Mouse (Mus musculus): Measurements from ENCODE around the gene Camk1d. TPM values are rescaled to one million over a fixed set of nuclear protein-coding genes. Genes with fewer than 3 reads are reported as not detected.

Camk1d gene
- total RNA-seq, 1 experiment, result 12.5 TPM

GRCm38 (mm10) chr2:5316763-5317162, 397.6 kb downstream of the Camk1d start:
- TF ChIP-seq ZNF384 (IDR thresholded peaks at IDR 0.05; ENCODE audit: low read depth, low read length), result no peak
- no peak for TF ChIP-seq MAFK (IDR thresholded peaks at IDR 0.05; ENCODE audit: insufficient read depth, low read depth, low read length)
- no peak for TF ChIP-seq HCFC1 (IDR thresholded peaks at IDR 0.05; ENCODE audit: borderline replicate concordance, insufficient read depth, low read length)
- TF ChIP-seq ZC3H11A (IDR thresholded peaks at IDR 0.05; ENCODE audit: borderline replicate concordance, low read depth, low read length), result no peak
- TF ChIP-seq CHD2 (IDR thresholded peaks at IDR 0.05; ENCODE audit: low read depth, low read length), result no peak
- no peaks in the 10 kb centered on the region for H3K4me1 ChIP-seq (ENCODE audit: control insufficient read depth in 2 of 2, insufficient read depth in 2 of 2, low read length in 2 of 2, poor library complexity in 1 of 2)
- H3K4me3 ChIP-seq (ENCODE audit: insufficient read depth in 1 of 2, low read depth in 1 of 2, low read length in 2 of 2, poor library complexity in 1 of 2, severe bottlenecking in 1 of 2), result no peak overlapping the region
- in situ Hi-C loops (cut with MboI; ENCODE audit: low sequenced_read_pairs in 2 of 2, unreplicated experiment in 2 of 2), result no loop called here
- H3K36me3 ChIP-seq (ENCODE audit: control insufficient read depth, insufficient read depth, low read length, poor library complexity, severe bottlenecking), result no peaks in the 10 kb centered on the region
- H3K9me3 ChIP-seq (ENCODE audit: control insufficient read depth, insufficient read depth, low read depth, low read length), result no peaks in the 10 kb centered on the region
- no peak for DNase-seq (ENCODE audit: low read depth, low spot score)
- H3K27ac ChIP-seq (ENCODE audit: insufficient read depth, low read depth, low read length, poor library complexity, severe bottlenecking), result no peak overlapping the region
- H3K9ac ChIP-seq (ENCODE audit: insufficient read depth, low read depth, low read length, poor library complexity, severe bottlenecking), result no peak overlapping the region

- H3K4me3 ChIP-seq (ENCODE audit: insufficient read depth in 1 of 2, low read depth in 1 of 2, low read length in 2 of 2, poor library complexity in 1 of 2, severe bottlenecking in 1 of 2), result no peak overlapping the region
- in situ Hi-C loops (cut with MboI; ENCODE audit: low sequenced_read_pairs in 2 of 2, unreplicated experiment in 2 of 2), result no loop called here
- TF ChIP-seq ZNF384 (IDR thresholded peaks at IDR 0.05; ENCODE audit: low read depth, low read length), result no peak
- TF ChIP-seq ZC3H11A (IDR thresholded peaks at IDR 0.05; ENCODE audit: borderline replicate concordance, low read depth, low read length), result no peak
- no peak for TF ChIP-seq HCFC1 (IDR thresholded peaks at IDR 0.05; ENCODE audit: borderline replicate concordance, insufficient read depth, low read length)
- no peak for TF ChIP-seq MAFK (IDR thresholded peaks at IDR 0.05; ENCODE audit: insufficient read depth, low read depth, low read length)
- TF ChIP-seq CHD2 (IDR thresholded peaks at IDR 0.05; ENCODE audit: low read depth, low read length), result no peak
- H3K27ac ChIP-seq (ENCODE audit: insufficient read depth, low read depth, low read length, poor library complexity, severe bottlenecking), result no peak overlapping the region
- no peaks in the 10 kb centered on the region for H3K4me1 ChIP-seq (ENCODE audit: control insufficient read depth in 2 of 2, insufficient read depth in 2 of 2, low read length in 2 of 2, poor library complexity in 1 of 2)
- no peak for DNase-seq (ENCODE audit: low read depth, low spot score)
- no peak overlapping the region for H3K9ac ChIP-seq (ENCODE audit: insufficient read depth, low read depth, low read length, poor library complexity, severe bottlenecking)
- no peaks in the 10 kb centered on the region for H3K9me3 ChIP-seq (ENCODE audit: control insufficient read depth, insufficient read depth, low read depth, low read length)
- H3K36me3 ChIP-seq (ENCODE audit: control insufficient read depth, insufficient read depth, low read length, poor library complexity, severe bottlenecking), result no peaks in the 10 kb centered on the region
Measured at GRCm38 (mm10) chr2:5316217-5316616, 398.1 kb downstream of the Camk1d start.

GRCm38 (mm10) chr2:5315291-5315828, 399.0 kb downstream of the Camk1d start:
- H3K4me1 ChIP-seq (ENCODE audit: control insufficient read depth in 2 of 2, insufficient read depth in 2 of 2, low read length in 2 of 2, poor library complexity in 1 of 2), result no peaks in the 10 kb centered on the region
- TF ChIP-seq ZC3H11A (IDR thresholded peaks at IDR 0.05; ENCODE audit: borderline replicate concordance, low read depth, low read length), result no peak
- no peak for TF ChIP-seq MAFK (IDR thresholded peaks at IDR 0.05; ENCODE audit: insufficient read depth, low read depth, low read length)
- TF ChIP-seq CHD2 (IDR thresholded peaks at IDR 0.05; ENCODE audit: low read depth, low read length), result no peak
- no peak for TF ChIP-seq HCFC1 (IDR thresholded peaks at IDR 0.05; ENCODE audit: borderline replicate concordance, insufficient read depth, low read length)
- no peak for TF ChIP-seq ZNF384 (IDR thresholded peaks at IDR 0.05; ENCODE audit: low read depth, low read length)
- no peak overlapping the region for H3K9ac ChIP-seq (ENCODE audit: insufficient read depth, low read depth, low read length, poor library complexity, severe bottlenecking)
- no peak for DNase-seq (ENCODE audit: low read depth, low spot score)
- in situ Hi-C loops (cut with MboI; ENCODE audit: low sequenced_read_pairs in 2 of 2, unreplicated experiment in 2 of 2), result no loop called here
- no peak overlapping the region for H3K27ac ChIP-seq (ENCODE audit: insufficient read depth, low read depth, low read length, poor library complexity, severe bottlenecking)
- no peaks in the 10 kb centered on the region for H3K9me3 ChIP-seq (ENCODE audit: control insufficient read depth, insufficient read depth, low read depth, low read length)
- H3K36me3 ChIP-seq (ENCODE audit: control insufficient read depth, insufficient read depth, low read length, poor library complexity, severe bottlenecking), result no peaks in the 10 kb centered on the region
- H3K4me3 ChIP-seq (ENCODE audit: insufficient read depth in 1 of 2, low read depth in 1 of 2, low read length in 2 of 2, poor library complexity in 1 of 2, severe bottlenecking in 1 of 2), result no peak overlapping the region

DNA sequence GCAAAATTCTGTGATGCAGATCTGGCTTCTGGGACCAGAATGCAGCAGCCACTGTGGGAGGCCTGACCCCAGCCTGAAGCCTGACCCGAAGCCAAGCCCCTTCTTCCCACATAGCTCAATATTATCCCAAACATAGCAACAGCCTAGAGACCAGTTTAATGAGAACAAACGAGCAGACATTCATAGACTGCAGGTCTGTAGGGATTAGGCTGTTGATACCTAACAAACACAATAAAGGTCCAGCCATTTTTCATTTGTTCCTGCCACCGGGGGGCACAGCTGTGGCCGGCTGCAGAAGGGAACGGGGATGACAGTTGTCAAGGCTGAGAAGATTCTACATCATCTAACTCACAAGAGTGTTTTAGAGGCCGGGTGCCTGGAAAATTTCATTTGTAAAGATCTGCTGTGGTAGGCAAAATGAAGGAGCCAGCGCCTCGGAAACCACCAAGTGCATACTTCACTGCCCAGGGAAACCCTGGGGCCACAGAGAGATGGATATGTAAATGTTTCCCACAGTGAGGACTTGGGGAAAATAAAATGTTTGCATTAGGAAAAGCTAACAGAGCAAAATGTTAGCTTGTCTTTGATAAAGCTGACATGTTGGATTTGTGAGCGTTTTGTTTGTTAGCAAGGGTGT, 399.7 kb downstream of the Camk1d start:
- H3K36me3 ChIP-seq (ENCODE audit: control insufficient read depth, insufficient read depth, low read length, poor library complexity, severe bottlenecking), result no peaks in the 10 kb centered on the region; the same call in 1 of the 2 replicates
- H3K9ac ChIP-seq (ENCODE audit: insufficient read depth, low read depth, low read length, poor library complexity, severe bottlenecking), result no peak overlapping the region
- TF ChIP-seq MAFK (IDR thresholded peaks at IDR 0.05; ENCODE audit: insufficient read depth, low read depth, low read length) (no peak), ZC3H11A (IDR thresholded peaks at IDR 0.05; ENCODE audit: borderline replicate concordance, low read depth, low read length) (no peak), HCFC1 (IDR thresholded peaks at IDR 0.05; ENCODE audit: borderline replicate concordance, insufficient read depth, low read length) (no peak), ZNF384 (IDR thresholded peaks at IDR 0.05; ENCODE audit: low read depth, low read length) (no peak), CHD2 (IDR thresholded peaks at IDR 0.05; ENCODE audit: low read depth, low read length) (no peak)
- DNase-seq (ENCODE audit: low read depth, low spot score), result no peak
- in situ Hi-C loops (cut with MboI; ENCODE audit: low sequenced_read_pairs in 2 of 2, unreplicated experiment in 2 of 2), result no loop called here
- H3K4me3 ChIP-seq (ENCODE audit: insufficient read depth in 1 of 2, low read depth in 1 of 2, low read length in 2 of 2, poor library complexity in 1 of 2, severe bottlenecking in 1 of 2), result no peak overlapping the region
- no peaks in the 10 kb centered on the region for H3K4me1 ChIP-seq (ENCODE audit: control insufficient read depth in 2 of 2, insufficient read depth in 2 of 2, low read length in 2 of 2, poor library complexity in 1 of 2)
- no peaks in the 10 kb centered on the region for H3K9me3 ChIP-seq (ENCODE audit: control insufficient read depth, insufficient read depth, low read depth, low read length)
- no peak overlapping the region for H3K27ac ChIP-seq (ENCODE audit: insufficient read depth, low read depth, low read length, poor library complexity, severe bottlenecking)
